Mouse (Mus musculus) E14TG2a.4 (cell line): ENCODE results near the gene Adgrv1.

Experiments used
- H3K27me3 ChIP-seq: 2 replicates; pipeline ENCODE4 v1.6.1; 2014; ENCODE audit warnings: low read length, control low read depth; ENCODE audit not compliant: insufficient read depth
- H3K36me3 ChIP-seq: 2 replicates; pipeline ENCODE4 v1.6.1; 2014; ENCODE audit warnings: low read length, control low read depth; ENCODE audit not compliant: insufficient read depth
- H3K4me1 ChIP-seq: replicated peaks from 2 replicates; pipeline ENCODE4 v1.6.1; 2014; ENCODE audit warnings: low read depth, low read length, control low read depth
- H3K4me3 ChIP-seq: replicated peaks from 2 replicates; pipeline ENCODE4 v1.5.1; 2014; ENCODE audit warnings: mild to moderate bottlenecking, low read length
- H3K9me3 ChIP-seq: 2 replicates; pipeline ENCODE4 v1.6.1; 2014; ENCODE audit warnings: low read length, control low read depth
- CTCF ChIP-seq: conservative IDR thresholded peaks from 2 replicates; pipeline ENCODE4 v1.5.1; 2014; ENCODE audit warnings: low read length
- NANOG ChIP-seq: IDR thresholded peaks from 2 replicates; pipeline ENCODE4 v1.6.1; 2014; ENCODE audit warnings: borderline replicate concordance, low read length, mixed read lengths
- POU5F1 ChIP-seq: IDR thresholded peaks from 2 replicates; pipeline ENCODE4 v1.6.1; 2014; ENCODE audit warnings: low read length, borderline replicate concordance

Adgrv1 gene

DNA sequence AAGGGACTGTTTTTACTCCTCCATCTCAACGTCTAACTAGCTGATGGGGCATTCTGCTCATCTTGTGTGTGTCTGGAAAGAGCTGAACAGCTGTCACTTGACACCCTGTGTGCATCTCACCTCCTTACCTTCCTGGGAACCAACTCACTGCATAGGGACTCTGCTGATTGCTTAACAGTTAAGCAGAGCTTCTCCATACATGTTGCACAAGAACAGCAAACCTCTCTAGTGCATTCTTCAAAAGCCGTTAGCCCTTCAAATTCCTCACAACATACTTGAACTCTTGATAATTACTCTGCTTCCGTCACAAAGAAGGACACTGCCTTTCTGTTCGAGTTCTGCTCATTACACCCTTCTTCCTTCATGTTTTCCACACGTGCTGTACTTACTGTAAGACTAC lies 525.5 kb downstream of the Adgrv1 start:
- peaks cover 3% of the 10 kb centered on the region; the same call in 1 of the 2 replicates for H3K9me3 ChIP-seq
- no peak for TF ChIP-seq POU5F1
- no peak for TF ChIP-seq NANOG
- no peak for TF ChIP-seq CTCF
- H3K36me3 ChIP-seq, result no peaks in the 10 kb centered on the region
- no peaks in the 10 kb centered on the region for H3K4me1 ChIP-seq
- H3K27me3 ChIP-seq, result no peaks in the 10 kb centered on the region
- H3K4me3 ChIP-seq, result no peak overlapping the region

DNA sequence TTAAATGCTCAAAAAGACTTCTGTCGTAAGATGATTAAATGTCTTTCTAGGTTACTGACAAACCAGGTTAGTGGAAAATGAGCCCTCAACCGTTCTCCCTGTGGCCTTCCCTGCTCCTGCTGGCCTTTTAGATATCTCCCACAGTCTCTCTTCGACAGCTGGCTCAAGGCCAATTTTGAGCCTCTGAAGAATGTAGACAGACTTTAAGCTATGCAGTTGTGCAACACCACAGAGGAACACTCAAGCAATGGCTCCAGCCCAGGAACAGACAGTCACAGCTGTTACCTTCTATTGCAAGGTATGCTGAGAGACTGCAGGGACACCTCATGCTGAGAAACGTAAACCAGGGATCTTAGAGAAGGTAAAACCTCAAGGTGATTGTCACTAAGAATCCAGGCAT lies 529.2 kb downstream of the Adgrv1 start:
- no peaks in the 10 kb centered on the region for H3K27me3 ChIP-seq
- no peaks in the 10 kb centered on the region for H3K4me1 ChIP-seq
- H3K9me3 ChIP-seq, result peaks cover 9% of the 10 kb centered on the region; the same call in 1 of the 2 replicates
- no peak overlapping the region for H3K4me3 ChIP-seq
- H3K36me3 ChIP-seq, result no peaks in the 10 kb centered on the region
- TF ChIP-seq POU5F1 (no peak), NANOG (no peak), CTCF (no peak)

DNA sequence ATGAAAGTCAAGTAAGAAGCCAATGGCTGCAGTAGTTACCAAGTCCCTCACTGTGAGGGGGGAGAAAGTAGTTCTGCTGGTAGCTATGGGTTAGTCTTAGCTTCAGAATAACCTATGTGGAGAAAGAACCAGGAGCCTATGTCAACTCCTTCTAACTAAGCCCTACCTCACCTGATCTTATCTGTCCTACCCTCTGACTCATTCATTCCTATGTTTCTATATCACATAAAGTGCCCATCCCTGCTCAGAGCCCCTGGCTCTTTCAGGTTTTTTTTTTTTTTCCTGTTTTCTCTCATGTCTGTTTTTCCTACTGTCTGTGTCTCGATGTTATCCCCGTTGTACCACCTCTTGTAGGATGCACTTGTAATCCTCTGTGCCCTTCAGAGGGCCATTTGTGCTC lies 536.5 kb downstream of the Adgrv1 start:
- no peak overlapping the region for H3K4me3 ChIP-seq
- H3K4me1 ChIP-seq, result no peaks in the 10 kb centered on the region
- no peak for TF ChIP-seq NANOG
- no peak for TF ChIP-seq CTCF
- no peak for TF ChIP-seq POU5F1
- H3K36me3 ChIP-seq, result no peaks in the 10 kb centered on the region
- H3K9me3 ChIP-seq, result peaks cover 14% of the 10 kb centered on the region
- H3K27me3 ChIP-seq, result no peaks in the 10 kb centered on the region

DNA sequence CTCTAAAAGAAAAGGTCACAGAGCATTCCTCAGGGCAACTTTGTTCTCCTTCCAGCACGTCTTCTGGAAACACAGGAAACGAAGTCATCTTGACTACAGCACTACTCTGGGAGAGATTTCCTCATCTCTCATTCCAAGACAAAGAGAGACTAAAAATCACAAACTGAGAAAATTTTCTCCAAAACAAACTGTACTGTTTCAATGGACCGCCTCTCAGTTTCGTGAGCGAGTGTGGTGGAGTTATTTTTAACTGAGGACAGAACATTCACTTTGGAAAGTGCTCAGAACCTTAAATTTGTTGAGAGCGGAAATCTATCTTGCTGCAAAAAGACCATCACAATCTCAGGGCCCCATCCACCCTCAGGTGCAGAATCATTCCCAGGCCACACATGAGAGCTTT lies 538.4 kb downstream of the Adgrv1 start:
- H3K9me3 ChIP-seq, result peaks cover 19% of the 10 kb centered on the region
- no peaks in the 10 kb centered on the region for H3K4me1 ChIP-seq
- no peaks in the 10 kb centered on the region for H3K36me3 ChIP-seq
- H3K4me3 ChIP-seq, result no peak overlapping the region
- TF ChIP-seq NANOG (no peak), CTCF (no peak), POU5F1 (no peak)
- no peaks in the 10 kb centered on the region for H3K27me3 ChIP-seq

DNA sequence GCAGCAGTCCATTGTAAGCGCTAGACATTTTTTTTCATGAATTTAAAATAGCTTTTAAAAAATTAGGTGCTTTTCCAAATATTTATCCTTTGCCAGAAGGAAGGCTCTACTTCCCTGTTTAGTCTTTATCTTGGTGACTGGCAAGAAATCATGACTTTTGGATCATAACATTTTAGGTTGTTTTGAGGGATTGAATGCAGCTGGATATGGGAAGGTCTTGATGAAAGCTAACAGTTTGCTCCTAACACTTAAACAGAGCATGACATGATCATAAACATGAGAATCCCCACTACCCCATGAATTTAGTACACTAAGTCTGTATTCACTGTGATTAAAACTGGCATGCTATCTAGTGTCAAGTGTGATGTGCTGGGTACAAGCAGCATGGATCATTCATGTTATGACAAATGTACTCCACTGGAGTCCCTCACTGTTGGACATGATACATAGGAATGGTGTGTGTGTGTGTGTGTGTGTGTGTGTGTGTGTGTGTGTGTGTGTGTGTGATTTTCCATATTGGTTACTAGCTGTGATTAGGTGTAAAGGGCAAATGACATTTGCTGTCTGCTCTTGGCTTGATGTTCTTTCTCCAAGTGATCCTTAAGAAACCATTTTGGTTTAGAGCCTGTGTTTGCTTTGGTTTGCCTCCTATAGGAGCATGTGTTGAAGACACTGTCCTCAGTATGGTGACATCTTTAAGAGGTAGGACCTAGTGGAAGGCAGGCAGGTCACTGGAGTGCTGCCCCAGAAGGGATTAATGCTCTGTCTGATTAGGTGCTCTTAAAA lies 542.7 kb downstream of the Adgrv1 start:
- Histone ChIP-seq H3K4me1 (no peaks in the 10 kb centered on the region), H3K9me3 (peaks cover 49% of the 10 kb centered on the region), H3K36me3 (no peaks in the 10 kb centered on the region), H3K27me3 (no peaks in the 10 kb centered on the region), H3K4me3 (no peak overlapping the region)
- TF ChIP-seq NANOG (no peak), CTCF (no peak), POU5F1 (no peak)

DNA sequence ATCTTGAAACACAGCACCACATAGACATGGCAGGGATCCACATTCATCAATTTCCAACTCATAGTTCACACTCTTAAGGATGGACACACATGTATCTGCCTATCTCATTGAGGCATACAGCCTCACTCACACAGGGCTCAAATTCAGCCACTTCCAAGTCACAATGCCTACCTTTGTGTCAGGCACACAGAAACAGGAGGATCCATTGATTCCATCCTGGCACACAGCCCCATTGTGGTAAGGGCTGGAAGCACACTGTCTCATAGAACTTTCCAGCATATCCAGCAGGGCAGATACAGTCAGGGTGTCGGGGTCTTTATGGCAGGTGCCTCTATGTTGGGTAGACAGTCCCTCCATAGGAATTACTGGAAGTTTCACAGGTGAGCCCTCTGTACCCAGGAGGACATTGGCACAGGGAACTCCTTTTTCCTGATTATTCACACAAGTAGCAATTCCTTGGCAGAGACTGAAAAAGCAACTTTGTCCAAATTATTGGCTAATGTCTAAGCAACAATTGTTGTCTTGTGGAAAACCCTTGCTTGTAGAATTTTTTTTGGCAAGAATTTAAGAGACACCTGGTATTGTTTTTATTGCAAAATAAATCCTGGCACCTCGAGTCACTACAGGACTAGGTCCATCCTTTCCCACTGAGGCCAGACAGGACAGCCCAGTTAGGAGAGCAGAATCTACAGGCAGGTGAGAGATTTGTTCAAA lies 545.8 kb downstream of the Adgrv1 start:
- H3K36me3 ChIP-seq, result no peaks in the 10 kb centered on the region

DNA sequence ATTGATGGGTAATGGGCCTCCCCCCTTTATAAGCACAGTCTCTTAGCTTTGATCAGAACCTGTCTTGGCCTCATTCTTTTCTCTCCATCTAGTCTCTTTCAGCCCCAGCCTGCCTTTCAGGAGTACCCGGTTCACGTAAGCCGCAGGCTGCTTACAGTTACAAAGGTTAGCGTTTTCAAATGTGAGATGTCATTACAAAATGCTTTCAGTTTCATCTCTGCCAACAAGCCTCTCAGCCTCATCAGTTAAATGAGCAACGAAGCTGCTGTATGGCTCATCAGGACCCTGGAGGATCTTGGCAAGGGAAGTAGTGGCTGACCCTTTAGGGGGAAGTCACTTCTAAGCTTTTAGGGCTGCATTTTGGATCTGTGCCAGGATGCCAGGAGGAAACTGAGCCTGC lies 560.7 kb downstream of the Adgrv1 start:
- H3K27me3 ChIP-seq, result no peaks in the 10 kb centered on the region
- no peaks in the 10 kb centered on the region for H3K36me3 ChIP-seq
- TF ChIP-seq NANOG, result no peak
- no peak for TF ChIP-seq CTCF
- TF ChIP-seq POU5F1, result no peak
- H3K4me1 ChIP-seq, result no peaks in the 10 kb centered on the region
- no peak overlapping the region for H3K4me3 ChIP-seq
- H3K9me3 ChIP-seq, result peaks cover 92% of the 10 kb centered on the region

More for the DNA sequence above, 545.8 kb downstream of the Adgrv1 start:
- TF ChIP-seq NANOG (no peak), CTCF (no peak), POU5F1 (no peak)
- H3K4me3 ChIP-seq, result no peak overlapping the region
- H3K9me3 ChIP-seq, result peaks cover 56% of the 10 kb centered on the region
- H3K4me1 ChIP-seq, result no peaks in the 10 kb centered on the region
- no peaks in the 10 kb centered on the region for H3K27me3 ChIP-seq

DNA sequence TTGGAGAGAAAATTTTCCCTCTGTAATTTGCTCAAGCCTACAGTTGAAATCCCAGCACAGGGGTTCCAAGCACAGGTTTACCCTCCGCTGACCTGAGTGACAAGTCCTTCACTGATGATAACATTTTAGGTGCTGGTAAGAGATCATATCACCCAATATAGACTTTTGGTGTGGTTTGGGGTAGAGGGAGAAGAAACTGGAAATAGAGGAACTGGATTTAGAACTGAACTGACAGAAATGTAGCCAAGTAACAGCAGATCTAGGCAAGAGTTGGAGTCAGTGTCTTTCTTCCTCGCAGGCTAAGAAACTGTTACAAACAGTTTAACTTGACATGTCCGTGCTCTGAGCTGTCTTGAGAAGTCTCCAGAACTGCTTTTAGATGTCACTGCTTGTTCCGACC lies 581.5 kb downstream of the Adgrv1 start:
- no peaks in the 10 kb centered on the region for H3K4me1 ChIP-seq
- H3K27me3 ChIP-seq, result no peaks in the 10 kb centered on the region
- H3K9me3 ChIP-seq, result peaks cover 7% of the 10 kb centered on the region
- H3K4me3 ChIP-seq, result no peak overlapping the region
- no peak for TF ChIP-seq NANOG
- no peak for TF ChIP-seq CTCF
- TF ChIP-seq POU5F1, result no peak
- no peaks in the 10 kb centered on the region for H3K36me3 ChIP-seq

DNA sequence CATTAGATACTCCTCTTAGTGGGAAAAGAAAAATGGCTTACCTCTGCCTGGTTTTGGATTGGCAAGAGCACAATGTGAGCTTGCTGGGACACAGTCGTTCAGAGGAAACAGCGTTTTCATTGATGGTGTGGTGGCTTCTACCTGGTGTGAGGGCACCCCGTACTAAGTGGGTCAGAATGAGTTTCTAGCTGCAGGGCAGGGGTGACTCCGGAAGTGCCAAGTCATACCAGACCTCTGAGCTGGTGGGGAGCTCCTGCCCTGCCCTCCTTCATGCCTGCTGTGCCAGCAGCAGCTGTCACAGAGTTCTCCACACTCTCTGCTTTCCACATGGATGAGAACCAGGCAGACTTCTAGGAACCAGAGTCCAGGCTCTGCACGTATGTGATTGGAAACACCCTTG lies 582.0 kb downstream of the Adgrv1 start:
- H3K4me1 ChIP-seq, result no peaks in the 10 kb centered on the region
- 0 out of 2 replicates have a peak, but pooled peaks cover 3% of the 10 kb centered on the region for H3K9me3 ChIP-seq
- H3K4me3 ChIP-seq, result no peak overlapping the region
- H3K27me3 ChIP-seq, result no peaks in the 10 kb centered on the region
- no peak for TF ChIP-seq CTCF
- no peak for TF ChIP-seq POU5F1
- TF ChIP-seq NANOG, result no peak
- no peaks in the 10 kb centered on the region for H3K36me3 ChIP-seq
